Mouse (Mus musculus): ENCODE measurements around the gene Sox10. TPM values are rescaled to one million over a fixed set of nuclear protein-coding genes. Genes with fewer than 3 reads are reported as not detected.

The Sox10 gene
- polyA plus RNA-seq, 1 experiment from 2014 or later, result 0.25 TPM

DNA sequence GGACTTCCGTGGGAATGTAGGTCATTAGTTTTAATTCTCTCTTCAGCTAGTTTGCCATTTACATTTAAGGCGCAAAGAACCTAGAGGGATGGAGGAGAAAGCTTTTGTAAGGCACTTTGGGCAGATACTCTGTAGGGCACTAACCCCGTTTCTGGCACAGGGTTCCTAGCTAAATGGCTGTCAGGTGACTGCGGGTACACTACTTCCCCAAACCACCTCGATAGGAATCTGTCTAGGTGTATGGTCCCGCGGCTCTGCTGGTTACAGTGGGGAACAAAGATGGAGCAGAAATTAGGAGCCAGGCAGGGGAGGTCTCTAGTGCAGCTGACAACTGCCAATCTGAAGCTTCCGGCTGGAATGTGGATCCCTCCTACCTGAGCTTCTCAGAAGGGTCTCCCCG, 55.0 kb downstream of the Sox10 start:
- no peaks in the 10 kb centered on the region for H3K27me3 ChIP-seq (ENCODE audit: insufficient read depth, low read length)
- WGBS, result 14% methylated on average over 9 of the region's 9 CpGs
- H3K4me3 ChIP-seq (replicated peaks; ENCODE audit: low read depth, low read length), result peak overlapping the region; percentile 82
- peaks cover 18% of the 10 kb centered on the region for H3K4me1 ChIP-seq (replicated peaks; ENCODE audit: insufficient read depth, low read length)
- no peak for DNase-seq (ENCODE audit: low spot score)
- H3K4me2 ChIP-seq (ENCODE audit: low read length), result peak overlapping the region; percentile 86
- no peak for ATAC-seq (replicated peaks; ENCODE audit: low FRiP score, low read depth)
- peak overlapping the region; percentile 89; the same call in 1 of the 2 replicates for H3K9ac ChIP-seq (ENCODE audit: low read depth, low read length)
- H3K27ac ChIP-seq, result no peak overlapping the region
- peaks cover 6% of the 10 kb centered on the region; the same call in 1 of the 2 replicates for H3K36me3 ChIP-seq (ENCODE audit: insufficient read depth, low read length)
- H3K9me3 ChIP-seq (replicated peaks; ENCODE audit: low read length), result no peaks in the 10 kb centered on the region
- no peak for TF ChIP-seq CTCF (IDR thresholded peaks at IDR 0.05; ENCODE audit: low read depth)

DNA sequence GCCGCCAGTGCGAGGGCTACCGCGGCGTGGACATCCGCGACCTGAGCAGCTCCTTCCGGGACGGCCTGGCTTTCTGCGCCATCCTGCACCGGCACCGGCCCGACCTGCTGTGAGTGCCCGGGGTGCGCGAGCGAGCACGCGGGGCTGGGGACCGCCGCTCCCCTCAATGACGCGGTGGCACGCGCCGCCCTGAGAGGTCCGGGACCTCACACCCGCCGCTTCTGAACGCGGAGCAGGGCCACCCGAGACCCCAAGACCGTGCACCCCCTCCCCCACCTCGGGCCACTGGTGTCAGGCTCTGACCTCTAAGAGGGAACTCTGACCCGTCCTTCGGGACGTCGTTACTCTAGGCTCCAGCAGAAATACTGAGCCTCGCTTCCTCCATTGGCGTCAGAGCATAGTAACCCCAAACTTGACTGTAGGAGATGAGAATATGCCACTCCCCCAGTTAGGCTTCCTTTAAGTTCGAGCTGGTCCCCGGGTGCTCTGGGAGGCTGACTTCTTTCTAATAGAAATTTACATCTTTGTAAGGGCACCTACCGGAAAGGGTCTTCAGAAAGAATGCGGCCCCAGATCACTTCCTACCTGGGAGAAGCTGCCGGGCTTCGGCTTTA, 55.6 kb downstream of the Sox10 start:
- WGBS, result 1% methylated on average over 46 of the region's 46 CpGs
- Histone ChIP-seq H3K27me3 (ENCODE audit: insufficient read depth, low read length) (no peaks in the 10 kb centered on the region), H3K9me3 (replicated peaks; ENCODE audit: low read length) (no peaks in the 10 kb centered on the region), H3K36me3 (ENCODE audit: insufficient read depth, low read length) (no peaks in the 10 kb centered on the region), H3K9ac (ENCODE audit: low read depth, low read length) (peak overlapping the region; percentile 89), H3K27ac (peak overlapping the region; percentile 89), H3K4me1 (replicated peaks; ENCODE audit: insufficient read depth, low read length) (peaks cover 18% of the 10 kb centered on the region), H3K4me3 (replicated peaks; ENCODE audit: low read depth, low read length) (peak overlapping the region; percentile 82), H3K4me2 (ENCODE audit: low read length) (peak overlapping the region; percentile 86)
- peak; percentile 65 for ATAC-seq (replicated peaks; ENCODE audit: low FRiP score, low read depth)
- peak; percentile 27 for DNase-seq (ENCODE audit: low spot score)
- no peak for TF ChIP-seq CTCF (IDR thresholded peaks at IDR 0.05; ENCODE audit: low read depth)

DNA sequence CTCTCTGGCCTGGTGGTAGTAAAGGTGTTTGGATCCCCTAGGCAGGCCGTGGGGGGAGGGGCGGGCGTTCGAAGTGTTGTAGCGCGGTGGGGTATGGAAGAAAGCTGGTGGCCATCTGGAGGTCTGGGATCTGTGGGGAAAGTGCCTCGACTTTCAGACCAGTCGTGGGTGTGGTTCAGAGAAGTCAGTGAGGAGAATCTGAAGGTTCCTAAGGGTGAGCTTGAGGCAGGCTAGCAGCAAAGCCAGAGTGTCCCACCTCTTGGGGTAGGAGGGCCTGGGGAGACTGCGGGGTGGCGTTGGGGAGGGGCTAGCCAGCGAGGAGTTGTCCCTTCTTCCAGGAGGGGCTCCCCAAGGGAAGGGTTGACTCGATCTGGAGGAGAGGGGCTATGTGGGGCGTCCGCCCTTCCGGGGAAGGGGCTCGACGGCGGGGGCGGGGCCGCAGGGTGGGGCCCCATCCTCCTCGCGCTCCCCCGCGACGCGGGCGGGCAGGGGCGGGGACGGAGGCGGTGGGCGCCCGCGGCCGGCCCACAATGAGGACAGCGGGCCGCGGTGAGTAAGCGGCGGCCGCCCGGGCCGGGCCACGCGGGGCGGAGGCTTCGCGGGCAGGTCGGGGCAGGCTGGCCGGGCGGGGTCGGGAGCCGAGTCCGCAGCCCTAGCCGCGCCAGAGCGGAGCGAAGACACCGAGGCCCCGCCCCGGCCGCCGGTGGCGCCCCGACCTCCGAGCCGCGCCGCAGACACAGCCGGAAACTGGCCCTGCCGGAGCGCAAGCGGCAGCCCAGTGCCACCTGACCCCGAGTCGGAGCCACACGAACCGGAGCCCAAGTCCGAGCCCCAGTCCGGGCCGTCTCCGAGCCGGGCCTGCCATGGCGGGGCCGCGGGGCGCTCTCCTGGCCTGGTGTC, 56.4 kb downstream of the Sox10 start, which contains the start of gene Micall1:
Micall1 (plus strand) TSS at position 478 of the 900 bp plus-strand sequence.
- Histone ChIP-seq H3K27me3 (ENCODE audit: insufficient read depth, low read length) (no peaks in the 10 kb centered on the region), H3K4me3 (replicated peaks; ENCODE audit: low read depth, low read length) (peak within 1 kb of the TSS; percentile 82), H3K4me2 (ENCODE audit: low read length) (peak within 1 kb of the TSS; percentile 86), H3K27ac (peak within 1 kb of the TSS; percentile 89), H3K4me1 (replicated peaks; ENCODE audit: insufficient read depth, low read length) (peaks cover 18% of the 10 kb centered on the region), H3K9ac (ENCODE audit: low read depth, low read length) (peak within 1 kb of the TSS; percentile 89), H3K9me3 (replicated peaks; ENCODE audit: low read length) (no peaks in the 10 kb centered on the region), H3K36me3 (ENCODE audit: insufficient read depth, low read length) (no peaks in the 10 kb centered on the region)
- peak; percentile 59 for DNase-seq (ENCODE audit: low spot score)
- WGBS, result under 1% methylated on average over 56 of the region's 85 CpGs
- TF ChIP-seq CTCF (IDR thresholded peaks at IDR 0.05; ENCODE audit: low read depth), result no peak
- peak; percentile 85 for ATAC-seq (replicated peaks; ENCODE audit: low FRiP score, low read depth)

DNA sequence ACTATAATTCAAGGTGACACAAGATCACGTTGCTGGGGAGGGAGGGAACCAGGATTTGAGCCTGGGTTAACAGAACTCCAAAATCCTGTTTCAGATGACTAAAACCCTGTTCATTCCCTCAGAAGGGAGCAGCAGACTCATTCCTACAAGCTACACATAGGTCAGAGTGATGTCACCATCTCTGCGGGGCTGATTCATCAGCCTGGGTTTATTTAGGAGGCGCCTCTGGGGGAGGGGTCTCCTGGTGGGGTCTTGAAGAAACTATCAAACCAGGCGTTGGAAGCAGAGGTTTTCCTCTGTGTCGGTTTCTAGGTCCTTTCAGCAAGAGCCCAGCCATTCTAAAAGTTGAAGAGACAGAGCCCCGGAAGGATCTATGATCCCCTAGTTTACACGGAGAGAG, 57.1 kb downstream of the Sox10 start:
- ATAC-seq (replicated peaks; ENCODE audit: low FRiP score, low read depth) (no peak), DNase-seq (ENCODE audit: low spot score) (peak; percentile 22)
- H3K4me1 ChIP-seq (replicated peaks; ENCODE audit: insufficient read depth, low read length), result peaks cover 18% of the 10 kb centered on the region
- no peaks in the 10 kb centered on the region for H3K27me3 ChIP-seq (ENCODE audit: insufficient read depth, low read length)
- no peaks in the 10 kb centered on the region for H3K9me3 ChIP-seq (replicated peaks; ENCODE audit: low read length)
- H3K36me3 ChIP-seq (ENCODE audit: insufficient read depth, low read length), result no peaks in the 10 kb centered on the region
- no peak for TF ChIP-seq CTCF (IDR thresholded peaks at IDR 0.05; ENCODE audit: low read depth)
- no peak overlapping the region for H3K4me3 ChIP-seq (replicated peaks; ENCODE audit: low read depth, low read length)
- H3K4me2 ChIP-seq (ENCODE audit: low read length), result peak overlapping the region; percentile 86
- H3K9ac ChIP-seq (ENCODE audit: low read depth, low read length), result no peak overlapping the region
- H3K27ac ChIP-seq, result peak overlapping the region; percentile 89
- WGBS, result 19% methylated on average over 7 of the region's 7 CpGs

DNA sequence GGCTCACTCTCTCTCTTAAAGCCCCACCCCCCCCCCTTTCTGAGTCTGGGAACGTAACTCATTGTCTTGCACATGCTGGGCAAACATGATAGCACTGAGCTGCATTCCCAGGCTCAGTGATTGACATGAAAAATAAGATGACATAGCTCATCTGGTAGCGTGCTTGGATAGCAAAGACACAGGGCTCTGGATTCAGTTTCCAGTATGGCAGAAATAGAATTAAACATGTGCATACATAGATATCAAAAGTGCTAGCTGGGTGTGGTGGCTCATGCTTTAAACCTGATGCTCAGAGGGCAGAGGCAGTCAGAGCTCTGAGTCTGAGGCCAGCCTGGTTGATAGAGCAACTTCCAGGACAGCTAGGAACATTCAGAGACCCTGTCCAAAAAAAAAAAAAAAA, 59.2 kb downstream of the Sox10 start:
- Histone ChIP-seq H3K4me2 (ENCODE audit: low read length) (no peak overlapping the region), H3K9me3 (replicated peaks; ENCODE audit: low read length) (no peaks in the 10 kb centered on the region), H3K4me1 (replicated peaks; ENCODE audit: insufficient read depth, low read length) (peaks cover 20% of the 10 kb centered on the region), H3K27me3 (ENCODE audit: insufficient read depth, low read length) (no peaks in the 10 kb centered on the region), H3K36me3 (ENCODE audit: insufficient read depth, low read length) (no peaks in the 10 kb centered on the region), H3K4me3 (replicated peaks; ENCODE audit: low read depth, low read length) (no peak overlapping the region), H3K27ac (no peak overlapping the region), H3K9ac (ENCODE audit: low read depth, low read length) (no peak overlapping the region)
- no peak for DNase-seq (ENCODE audit: low spot score)
- ATAC-seq (replicated peaks; ENCODE audit: low FRiP score, low read depth), result no peak
- 57% methylated on average over 2 of the region's 2 CpGs for WGBS
- no peak for TF ChIP-seq CTCF (IDR thresholded peaks at IDR 0.05; ENCODE audit: low read depth)

Other genes starting within 250 kb of the Sox10 start
- 576 and 592 TPM in 2 replicates for gene Lgals1, start 238.5 kb downstream of the Sox10 start, polyA plus RNA-seq (2015; fragmentation: Nextera tagmentation; extraction: Ambion mirVana)
- 43.8 and 46.8 TPM in 2 replicates for gene Nol12, start 230.3 kb downstream of the Sox10 start, polyA plus RNA-seq (2015; fragmentation: Nextera tagmentation; extraction: Ambion mirVana)
- gene Triobp, start 217.5 kb downstream of the Sox10 start, polyA plus RNA-seq (2015; fragmentation: Nextera tagmentation; extraction: Ambion mirVana), result 30.5 and 33.0 TPM in 2 replicates
- 522 and 524 TPM in 2 replicates for gene H1f0, start 136.8 kb downstream of the Sox10 start, polyA plus RNA-seq (2015; fragmentation: Nextera tagmentation; extraction: Ambion mirVana)
- gene Galr3, start 123.4 kb downstream of the Sox10 start, polyA plus RNA-seq (2015; fragmentation: Nextera tagmentation; extraction: Ambion mirVana), result 0.13 and 0.24 TPM in 2 replicates
- 42.5 and 42.6 TPM in 2 replicates for gene Ankrd54, start 102.3 kb downstream of the Sox10 start, polyA plus RNA-seq (2015; fragmentation: Nextera tagmentation; extraction: Ambion mirVana)
- gene Eif3l, start 90.1 kb downstream of the Sox10 start, polyA plus RNA-seq (2015; fragmentation: Nextera tagmentation; extraction: Ambion mirVana), result 199 and 218 TPM in 2 replicates
- 5.9 and 6.6 TPM in 2 replicates for gene Micall1, start 56.3 kb downstream of the Sox10 start, polyA plus RNA-seq (2015; fragmentation: Nextera tagmentation; extraction: Ambion mirVana)
- gene Polr2f, start 24.2 kb downstream of the Sox10 start, polyA plus RNA-seq (2015; fragmentation: Nextera tagmentation; extraction: Ambion mirVana), result 314 and 321 TPM in 2 replicates
- gene 1700088E04Rik, start 24.0 kb downstream of the Sox10 start, polyA plus RNA-seq (2015; fragmentation: Nextera tagmentation; extraction: Ambion mirVana), result 12.9 and 15.2 TPM in 2 replicates
- gene Pick1, start 63.9 kb upstream of the Sox10 start, polyA plus RNA-seq (2015; fragmentation: Nextera tagmentation; extraction: Ambion mirVana), result 31.8 and 35.6 TPM in 2 replicates
- gene Gm49486, start 64.2 kb upstream of the Sox10 start, polyA plus RNA-seq (2015; fragmentation: Nextera tagmentation; extraction: Ambion mirVana), result 0.33 and 0.42 TPM in 2 replicates
- gene Slc16a8, start 89.5 kb upstream of the Sox10 start, polyA plus RNA-seq (2015; fragmentation: Nextera tagmentation; extraction: Ambion mirVana), result 0.23 TPM in 1 of 2 replicates, not detected in the other
- gene Baiap2l2, start 120.3 kb upstream of the Sox10 start, polyA plus RNA-seq (2015; fragmentation: Nextera tagmentation; extraction: Ambion mirVana), result 23.9 and 25.0 TPM in 2 replicates
- 10.7 and 12.2 TPM in 2 replicates for gene Pla2g6, start 163.2 kb upstream of the Sox10 start, polyA plus RNA-seq (2015; fragmentation: Nextera tagmentation; extraction: Ambion mirVana)
- 6.9 and 7.3 TPM in 2 replicates for gene Maff, start 181.4 kb upstream of the Sox10 start, polyA plus RNA-seq (2015; fragmentation: Nextera tagmentation; extraction: Ambion mirVana)
- gene Tmem184b, start 238.3 kb upstream of the Sox10 start, polyA plus RNA-seq (2015; fragmentation: Nextera tagmentation; extraction: Ambion mirVana), result 44.4 and 47.5 TPM in 2 replicates

Data from kidney, postnatal 0 days (tissue).